In the genomic region with DNA sequence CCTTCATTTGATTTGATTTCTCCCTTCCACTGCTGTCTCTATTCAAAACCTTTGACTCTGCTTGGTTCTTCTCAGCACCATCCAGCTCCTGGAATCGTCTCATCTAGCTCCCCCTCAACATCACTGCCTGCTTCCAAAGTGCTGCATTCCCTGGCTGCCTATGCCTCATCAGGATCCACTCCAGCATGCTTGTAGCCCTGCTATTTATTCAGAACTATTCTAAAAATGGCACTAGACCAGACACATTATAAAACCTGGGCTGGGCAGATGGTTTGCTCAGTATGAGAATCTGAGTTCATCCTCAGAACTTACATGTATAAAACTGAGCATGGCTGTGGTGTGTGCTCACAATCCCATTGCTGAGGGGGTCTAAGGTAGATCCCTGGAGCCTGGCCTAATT, we compare ENCODE assay signal across 14 mouse cellular contexts. TPM values are rescaled to one million over a fixed set of nuclear protein-coding genes. Genes with fewer than 3 reads are reported as not detected.
A peak's percentile ranks its signal among the peaks of the same experiment; 100 is the strongest.
DNase-seq lines count a peak whose midpoint lies in the region; ATAC-seq and TF ChIP-seq lines count a peak whose summit lies in the region.
"Had no signal": no experiment of that assay in that cellular context is flagged by ENCODE, and none has a peak within 500 bp of the region (broad histone marks: within the 10 kb centered on the region; RNA-seq: fewer than 3 reads in every experiment).

No protein-coding gene starts in this region.

- 74% methylated on average over 1 of the region's 1 CpGs for WGBS in kidney, embryonic 15.5 days
- 58% methylated on average over 1 of the region's 1 CpGs for WGBS in lung, adult 2 months

- no peak overlapping the region for H3K4me2 ChIP-seq in kidney, embryonic 15.5 days
- H3K4me2 ChIP-seq: heart, embryonic 11.5 days; limb, embryonic 13.5 days; lung, embryonic 14.5 days had no signal

- no peak for TF ChIP-seq CTCF in lung, adult 2 months (IDR thresholded peaks at IDR 0.05; ENCODE audit: insufficient read depth, low read length)

- H3K4me1 ChIP-seq in kidney, embryonic 15.5 days, result no peaks in the 10 kb centered on the region
- no peaks in the 10 kb centered on the region; the same call in 1 of the 2 replicates for H3K4me1 ChIP-seq in lung, adult 2 months (ENCODE audit: control insufficient read depth, insufficient read depth, low read length)
- H3K4me1 ChIP-seq: limb, embryonic 13.5 days had no signal

- TF ChIP-seq POLR2A in lung, adult 2 months (IDR thresholded peaks at IDR 0.05; ENCODE audit: borderline replicate concordance, extremely low read depth, low read depth, low read length), result no peak

- DNase-seq in layer of hippocampus, adult 11-12 months (ENCODE audit: low spot score), result peak; percentile 45
- DNase-seq in layer of hippocampus, postnatal 25 days (ENCODE audit: extremely low spot score in 1 of 2, low spot score in 1 of 2), result no peak
- DNase-seq in frontal cortex, postnatal 14 days (ENCODE audit: low spot score in 2 of 2), result peak; percentile 4 to 6
- peak; percentile 16 to 52 for DNase-seq in left cerebral cortex, adult 9 months (ENCODE audit: low spot score in 2 of 2)
- peak; percentile 60 for DNase-seq in telencephalon, adult 2 months (ENCODE audit: low read depth, low spot score)
- no peak for DNase-seq in embryo, embryonic 10 days (ENCODE audit: low spot score)
- no peak for DNase-seq in lung, adult 2 months
- DNase-seq: kidney, postnatal 10 days; lung, embryonic 14.5 days; midbrain, embryonic 14.5 days; thymus, adult 2 months had no signal

- H3K27ac ChIP-seq in kidney, embryonic 15.5 days, result no peak overlapping the region
- H3K27ac ChIP-seq: limb, embryonic 13.5 days had no signal

- H3K9ac ChIP-seq in kidney, embryonic 15.5 days, result no peak overlapping the region
- H3K9ac ChIP-seq: limb, embryonic 13.5 days; lung, embryonic 14.5 days had no signal

- no peaks in the 10 kb centered on the region for H3K9me3 ChIP-seq in kidney, embryonic 15.5 days (replicated peaks)
- H3K9me3 ChIP-seq: limb, embryonic 13.5 days had no signal

- 0 out of 2 replicates have a peak, but pooled peaks cover 6% of the 10 kb centered on the region for H3K27me3 ChIP-seq in kidney, embryonic 15.5 days
- H3K27me3 ChIP-seq: limb, embryonic 13.5 days had no signal

- ATAC-seq in kidney, embryonic 15.5 days (replicated peaks; ENCODE audit: low FRiP score), result no peak

- H3K36me3 ChIP-seq in kidney, embryonic 15.5 days, result no peaks in the 10 kb centered on the region
- H3K36me3 ChIP-seq: limb, embryonic 13.5 days had no signal

- H3K4me3 ChIP-seq in kidney, embryonic 15.5 days (replicated peaks), result no peak overlapping the region
- no peak overlapping the region for H3K4me3 ChIP-seq in lung, adult 2 months (replicated peaks; ENCODE audit: extremely low read depth, low read depth, low read length)
- H3K4me3 ChIP-seq: limb, embryonic 13.5 days had no signal

RNA-seq across cellular contexts. Expression of a gene that starts 58.4 kb away (rescaled TPM):
- total RNA-seq in layer of hippocampus, postnatal 25 days (2021), result 1 to 10 TPM; 5.1 to 7.8 TPM
- 5.2 and 5.7 TPM in 2 replicates for polyA plus RNA-seq in kidney, embryonic 15.5 days (2015; fragmentation: Nextera tagmentation; extraction: Ambion mirVana)
- 2.5 and 4.2 TPM in 2 replicates for polyA plus RNA-seq in lung, adult 2 months (2012; rRNA removed)

Comparison
In these comparisons a context has a peak if more than half of its experiments do, and no peak if none do; other contexts are left out.
1. DNase-seq: peak in layer of hippocampus, adult 11-12 months (single experiment), frontal cortex, postnatal 14 days (2 of 2), left cerebral cortex, adult 9 months (2 of 2) and telencephalon, adult 2 months (single experiment); none in layer of hippocampus, postnatal 25 days (0 of 2), embryo, embryonic 10 days (single experiment) and lung, adult 2 months (single experiment).